Mouse (Mus musculus) embryonic fibroblast, embryonic 13.5 days (primary cell): ENCODE results near the gene Tcp10a.
"Not testable (repeated sequence)": the region's sequence is repeated elsewhere in the genome, so short reads cannot be mapped to it uniquely, and the experiment has no call there.

ENCODE experiments used
- CTCF ChIP-seq: IDR thresholded peaks from 2 replicates; pipeline ENCODE4 v1.5.1; 2011; ENCODE audit warnings: mild to moderate bottlenecking, control low read depth, low read length, moderate library complexity, borderline replicate concordance; ENCODE audit not compliant: insufficient read depth
- POLR2A ChIP-seq: IDR thresholded peaks from 2 replicates; pipeline ENCODE4 v1.6.1; 2011; ENCODE audit warnings: low read depth, mild to moderate bottlenecking, control low read depth, low read length, moderate library complexity

DNA sequence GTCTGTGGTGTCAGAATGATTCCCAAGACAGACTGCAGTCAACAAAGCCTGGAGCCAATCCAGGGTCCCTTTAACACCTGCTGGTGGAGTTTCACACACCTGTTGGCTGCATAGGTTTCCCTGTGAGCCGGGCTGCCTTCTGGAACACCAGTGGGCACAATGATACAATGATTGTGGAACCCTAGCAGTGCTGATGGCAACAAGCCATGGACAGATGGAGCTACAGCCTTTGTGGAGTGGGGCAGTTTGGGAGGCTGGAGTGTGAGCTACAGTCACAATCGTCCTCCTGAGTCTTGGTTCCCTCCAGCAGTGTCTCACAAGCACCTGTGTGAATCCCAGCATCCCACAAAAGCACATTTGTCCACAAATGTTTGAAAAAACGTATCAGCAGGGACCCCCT is 24.3 kb downstream of the Tcp10a start:
- TF ChIP-seq CTCF, POLR2A: not testable (repeated sequence)
